Mouse (Mus musculus): Measurements from ENCODE around the gene Magi2. TPM values are rescaled to one million over a fixed set of nuclear protein-coding genes. Genes with fewer than 3 reads are reported as not detected.
A peak's percentile ranks its signal among the peaks of the same experiment; 100 is the strongest.
"Not testable (repeated sequence)": the region's sequence is repeated elsewhere in the genome, so short reads cannot be mapped to it uniquely, and the experiment has no call there.

Gene Magi2
- total RNA-seq, 2 experiments from 2014 or later = 0.08 to 0.91 TPM

DNA sequence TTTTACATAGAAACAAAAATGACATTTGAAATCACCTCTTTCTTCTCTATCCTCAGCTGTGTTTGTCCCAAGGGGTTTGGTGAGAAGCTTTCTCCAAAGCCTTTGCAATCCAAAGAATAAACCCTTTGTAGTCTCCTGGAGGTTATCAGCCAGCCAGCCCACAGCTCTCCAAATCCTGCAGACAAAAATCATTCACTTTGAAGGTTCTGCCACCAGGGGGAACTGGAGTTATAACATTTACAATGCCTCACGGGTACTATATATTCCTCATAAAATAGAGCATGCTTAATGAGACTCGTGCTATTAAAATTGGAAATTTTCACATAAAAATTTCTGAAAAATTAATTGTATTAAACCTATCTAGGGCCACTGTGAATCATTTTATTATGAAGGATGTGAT is 202.5 kb downstream of the Magi2 start:
- ATAC-seq (replicated peaks; ENCODE audit: poor library complexity) = peak; percentile 55

DNA sequence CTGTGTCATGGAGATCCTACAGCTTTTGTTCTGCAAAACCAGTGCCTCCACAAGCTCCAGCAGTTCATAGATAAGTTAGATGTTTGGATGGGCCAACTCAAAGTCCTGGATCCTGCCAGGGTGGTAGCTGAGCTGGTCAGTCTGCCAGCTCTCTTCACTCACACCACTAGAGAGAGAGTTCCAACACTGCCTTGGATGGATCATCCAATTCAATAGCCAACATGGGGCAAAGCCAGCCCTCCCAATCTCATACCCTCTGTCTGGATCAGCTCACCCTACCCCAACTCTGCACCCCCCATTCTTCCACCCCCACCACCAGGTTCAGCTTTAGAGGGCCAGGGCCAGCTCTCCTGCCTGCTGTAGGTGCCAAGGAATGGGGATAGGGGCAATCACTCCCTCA is 235.7 kb downstream of the Magi2 start:
- ATAC-seq (replicated peaks; ENCODE audit: poor library complexity) = no peak

DNA sequence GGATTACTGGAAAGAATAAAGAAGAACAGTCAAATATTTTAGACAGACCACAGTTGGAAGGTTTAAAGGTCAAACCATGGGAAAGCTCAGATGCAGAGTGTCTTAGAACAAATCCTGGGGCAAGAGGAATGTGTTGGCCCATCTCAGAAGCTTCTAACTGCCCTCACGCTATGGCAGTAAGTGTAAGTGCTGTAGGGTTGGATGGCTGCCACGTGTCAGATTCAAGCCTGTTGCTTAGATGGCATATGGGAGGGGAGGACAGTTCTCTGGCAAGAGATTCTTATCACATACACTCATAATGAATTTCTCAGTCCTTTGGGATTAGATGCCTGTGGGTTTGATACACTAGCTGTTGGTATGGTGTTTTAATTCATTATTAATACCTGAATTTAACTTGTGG is 238.5 kb downstream of the Magi2 start:
- no peak for ATAC-seq (replicated peaks; ENCODE audit: poor library complexity)

DNA sequence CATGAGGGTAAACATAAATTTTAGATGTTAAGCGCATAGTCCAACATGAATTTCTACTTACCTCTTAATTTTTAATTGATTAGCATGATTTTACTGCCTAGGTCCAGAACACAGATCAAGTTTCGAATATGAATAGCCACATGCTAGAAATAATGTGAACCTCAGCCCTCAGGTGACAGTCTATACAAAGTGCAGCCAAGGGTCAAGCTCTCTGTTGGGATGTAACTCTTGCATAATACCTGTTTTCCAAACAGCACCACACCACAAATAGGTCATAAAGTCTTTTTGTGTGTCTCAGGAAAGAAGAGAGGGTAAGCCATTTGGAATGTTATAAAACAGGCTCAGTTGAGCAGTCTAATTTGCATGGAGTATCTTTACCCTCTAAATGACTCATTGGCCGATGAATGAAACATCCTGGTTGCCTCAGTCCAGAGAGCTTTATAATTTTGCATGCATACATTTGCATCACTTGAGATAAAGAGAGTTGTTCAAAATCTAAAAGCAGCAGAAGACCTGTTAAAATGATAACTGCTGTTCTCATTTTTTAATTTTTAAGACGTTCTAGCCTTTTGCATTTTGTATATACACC is 246.1 kb downstream of the Magi2 start:
- no peak for ATAC-seq (replicated peaks; ENCODE audit: poor library complexity)

DNA sequence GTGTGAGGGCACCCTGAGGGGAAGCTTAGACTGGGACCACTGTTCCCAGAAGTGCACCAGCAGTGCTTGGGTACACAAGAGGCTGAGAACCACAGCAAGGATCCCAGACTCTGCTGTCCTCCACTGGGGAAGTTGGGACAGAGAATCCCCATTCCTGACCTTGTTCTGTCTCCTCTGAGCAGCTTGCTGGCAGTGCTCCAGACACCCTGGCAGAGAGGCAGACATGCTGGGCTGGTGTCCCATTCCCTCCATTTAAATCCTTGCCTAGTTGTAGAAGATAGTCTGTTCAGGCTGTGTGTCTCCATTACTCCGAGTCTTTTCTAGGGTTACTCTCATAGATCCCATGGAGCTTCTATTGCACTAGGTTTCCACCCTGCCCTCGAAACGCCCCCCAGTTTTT is 256.1 kb downstream of the Magi2 start:
- no peak for ATAC-seq (replicated peaks; ENCODE audit: poor library complexity)

DNA sequence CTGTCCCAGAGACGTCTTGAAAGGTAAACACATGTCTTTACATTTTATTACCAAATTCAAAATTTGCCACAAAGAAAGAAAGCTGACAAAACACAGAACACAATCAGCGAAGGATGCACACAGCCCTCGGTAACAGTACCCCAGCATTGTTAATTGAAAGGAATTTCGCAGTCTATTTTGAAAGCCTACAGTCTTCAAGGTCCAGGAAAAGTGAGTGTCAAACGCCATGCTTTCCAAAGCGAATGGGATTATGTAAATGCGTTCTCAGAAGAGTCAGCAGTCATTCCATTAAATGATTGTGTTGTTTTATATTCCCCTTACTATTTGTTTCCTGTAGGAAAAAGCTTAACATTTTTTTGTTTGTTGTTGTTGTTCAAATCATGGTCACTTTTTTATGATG is 261.1 kb downstream of the Magi2 start:
- no peak for ATAC-seq (replicated peaks; ENCODE audit: poor library complexity)

DNA sequence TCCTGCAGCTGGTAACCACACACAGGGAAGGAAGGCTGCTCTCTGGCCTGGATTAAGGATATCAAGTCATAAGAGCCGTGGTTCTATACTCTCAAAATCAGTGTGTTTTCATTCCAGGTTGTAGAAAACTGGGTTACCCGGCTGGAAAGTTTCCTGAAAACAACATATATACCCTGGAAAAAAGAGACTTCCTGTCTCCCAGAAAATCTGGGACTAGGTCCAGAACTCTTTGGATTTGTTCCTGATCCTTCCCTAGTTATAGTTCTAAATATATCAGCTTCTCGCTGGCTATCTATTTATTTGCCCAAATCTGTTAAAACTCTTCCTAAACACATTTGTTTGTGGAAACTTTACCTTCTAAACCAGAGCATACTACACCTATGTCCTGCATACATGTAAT is 274.2 kb downstream of the Magi2 start:
- no peak for ATAC-seq (replicated peaks; ENCODE audit: poor library complexity)

DNA sequence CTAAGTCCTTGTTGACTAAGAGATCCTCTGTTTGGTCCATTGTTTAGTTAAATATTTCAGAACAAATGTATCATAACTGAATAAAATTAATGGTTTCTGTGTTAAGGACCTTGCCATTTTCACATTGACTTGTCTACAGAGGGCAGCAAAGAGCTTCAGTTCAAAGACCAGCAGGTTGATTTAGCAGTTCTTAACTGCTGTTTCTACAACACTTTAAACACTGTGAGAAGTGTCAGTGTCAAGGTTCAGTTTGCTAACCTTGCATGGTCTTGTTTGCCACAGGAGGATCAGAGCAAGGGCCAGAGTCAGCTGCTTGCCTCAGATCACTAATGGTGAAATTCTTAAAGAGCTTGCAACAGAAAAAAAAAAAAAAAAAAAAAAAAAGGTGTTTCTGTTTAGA is 295.3 kb downstream of the Magi2 start:
- peak; percentile 69 for ATAC-seq (replicated peaks; ENCODE audit: poor library complexity)

DNA sequence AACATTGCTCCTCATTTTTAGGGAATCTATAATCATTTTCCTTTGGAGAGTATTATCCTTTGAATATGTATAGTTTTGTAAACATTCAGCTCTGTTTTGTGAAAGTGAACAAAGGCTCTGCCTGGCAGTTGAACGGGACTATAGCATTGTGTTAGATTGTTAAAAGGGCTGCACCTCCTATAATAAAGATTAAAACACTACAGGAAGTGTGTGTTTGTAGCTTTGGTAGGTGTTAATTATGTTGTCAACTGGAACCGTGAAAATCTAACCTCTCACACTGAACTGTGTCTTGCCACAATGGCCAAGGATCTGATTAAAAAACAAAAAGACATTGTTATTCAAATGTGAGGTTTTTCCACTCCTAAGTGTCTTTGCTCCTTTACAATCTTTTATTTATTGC is 312.5 kb downstream of the Magi2 start:
- ATAC-seq (replicated peaks; ENCODE audit: poor library complexity) = no peak

DNA sequence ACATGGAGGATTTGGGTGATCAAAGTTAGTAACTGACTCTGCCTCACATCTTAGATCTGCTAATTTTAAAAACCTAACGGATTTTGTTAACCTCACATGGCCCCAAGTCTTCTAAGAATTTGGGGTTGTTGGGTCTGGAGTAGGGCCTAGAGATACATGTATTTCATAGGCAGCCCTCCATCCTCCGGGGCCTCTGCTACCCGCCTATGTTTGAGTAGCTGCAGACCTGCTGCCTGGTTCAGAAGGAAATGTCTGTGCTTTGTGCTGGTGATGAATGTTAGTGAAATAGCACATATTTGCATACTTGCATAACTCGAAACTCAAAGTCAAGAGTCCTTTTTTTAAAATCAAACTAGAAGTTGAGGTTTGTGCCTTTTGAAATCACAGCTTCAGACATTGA is 319.6 kb downstream of the Magi2 start:
- ATAC-seq (replicated peaks; ENCODE audit: poor library complexity) = no peak

DNA sequence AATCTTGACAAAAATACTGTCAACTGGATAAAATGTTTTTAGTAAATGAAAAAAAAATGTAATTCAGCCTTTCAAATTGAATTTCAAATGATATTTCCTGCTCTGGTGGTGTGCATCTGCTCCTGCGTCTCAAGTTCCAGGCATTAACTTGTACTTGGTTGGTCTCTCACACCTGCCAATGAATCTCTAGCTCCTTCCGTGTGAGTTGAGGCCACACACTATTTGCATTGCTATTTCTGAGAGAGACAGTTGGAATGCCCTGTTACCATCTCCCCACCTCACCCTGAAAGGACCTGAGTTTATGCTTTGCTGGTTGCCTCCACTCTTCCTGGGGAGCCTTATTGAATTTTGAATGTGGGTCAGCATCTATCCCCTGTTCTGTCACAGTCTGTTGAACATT is 320.1 kb downstream of the Magi2 start:
- ATAC-seq (replicated peaks; ENCODE audit: poor library complexity) = no peak

DNA sequence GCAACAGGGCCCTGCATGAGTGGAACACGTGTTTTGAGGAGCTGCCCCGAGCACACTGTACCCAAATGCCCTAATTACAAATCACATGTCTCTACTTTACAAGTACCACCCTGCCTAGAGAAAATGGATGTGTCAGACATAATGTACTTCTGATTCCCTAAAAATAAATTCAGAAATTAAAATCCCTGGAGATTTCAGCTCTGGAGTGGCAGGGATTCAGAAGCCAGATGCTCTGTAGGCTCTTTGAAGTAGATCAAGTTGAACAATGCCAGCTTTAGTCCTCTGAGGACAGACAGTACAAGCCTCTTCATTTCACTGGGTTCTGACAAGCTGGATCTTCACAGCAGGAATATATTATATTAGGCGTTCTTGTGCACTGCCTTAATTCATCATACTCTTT is 326.7 kb downstream of the Magi2 start:
- ATAC-seq (replicated peaks; ENCODE audit: poor library complexity) = no peak

DNA sequence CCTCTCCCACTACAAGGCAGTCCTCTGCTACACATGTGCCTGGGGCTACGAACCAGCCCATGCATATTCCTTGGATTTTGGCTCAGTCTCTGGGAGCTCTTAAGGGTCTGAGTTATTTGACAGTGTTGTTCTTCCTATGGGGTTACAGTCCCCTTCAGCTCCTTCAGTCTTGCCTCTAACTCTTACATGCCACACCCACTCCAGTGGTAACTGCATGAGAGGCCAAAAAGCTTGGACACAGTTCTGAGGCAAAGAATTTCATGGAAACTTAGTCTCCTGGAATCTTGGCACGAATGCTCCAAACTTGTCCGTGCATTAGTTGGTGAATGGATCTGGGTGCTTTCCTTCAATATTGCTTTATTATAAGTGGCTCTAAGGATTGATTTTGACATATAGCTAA is 338.8 kb downstream of the Magi2 start:
- no peak for ATAC-seq (replicated peaks; ENCODE audit: poor library complexity)

DNA sequence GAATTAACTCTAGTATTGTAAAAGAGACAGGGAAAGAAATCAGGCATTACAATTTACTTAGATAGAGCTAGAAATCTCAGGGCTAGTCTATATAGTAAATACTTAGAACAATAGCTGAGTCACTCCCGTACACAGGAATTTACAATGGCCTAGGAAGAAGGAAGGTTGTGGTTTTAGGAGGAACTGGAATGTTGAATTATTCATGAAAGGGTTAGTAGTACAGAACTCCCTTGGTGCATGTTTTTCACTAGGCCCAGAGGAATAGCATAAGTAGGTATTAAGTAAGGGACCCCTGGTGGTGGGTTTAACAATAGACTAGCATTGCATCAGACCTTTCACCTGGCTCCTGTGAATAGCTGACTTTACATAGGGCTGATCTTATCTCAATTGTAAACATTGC is 339.3 kb downstream of the Magi2 start:
- ATAC-seq (replicated peaks; ENCODE audit: poor library complexity) = not testable (repeated sequence)

DNA sequence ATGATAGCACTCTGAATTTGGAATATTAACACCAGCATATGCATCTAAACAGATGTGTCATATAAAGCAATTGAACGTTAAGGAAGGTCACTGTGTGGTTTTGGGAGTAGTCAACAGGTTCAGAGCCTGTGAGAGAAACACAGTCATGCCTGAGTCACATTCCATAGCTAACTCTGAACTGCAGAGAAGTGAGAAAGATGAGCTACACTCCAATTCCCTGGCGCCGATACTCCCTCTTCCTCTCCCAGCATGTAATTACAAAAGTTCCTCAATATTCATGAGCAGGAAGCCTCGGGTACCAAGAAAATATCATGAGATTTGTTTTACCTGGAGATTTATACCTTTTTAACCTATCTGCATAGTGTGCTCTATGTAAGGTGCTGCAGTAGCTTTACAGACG is 380.9 kb downstream of the Magi2 start:
- no peak for ATAC-seq (replicated peaks; ENCODE audit: poor library complexity)

DNA sequence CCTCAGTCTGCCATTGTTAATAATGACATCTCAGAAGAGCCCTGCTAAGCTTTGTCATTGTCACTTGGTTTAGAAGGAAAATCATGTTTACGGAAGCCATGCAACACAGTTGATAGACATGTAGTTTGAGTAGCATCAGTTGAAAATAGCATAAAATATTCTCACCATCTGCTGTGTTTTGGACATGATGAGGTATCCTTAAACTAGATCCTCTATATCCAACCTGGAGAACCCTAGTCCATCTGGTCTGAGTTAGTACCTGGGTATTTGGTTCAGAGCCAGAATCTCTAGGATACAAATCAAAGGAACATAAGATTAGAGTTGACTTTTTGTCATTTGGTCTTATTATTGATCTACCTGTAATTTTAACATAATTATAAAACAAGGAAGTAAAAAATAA is 385.0 kb downstream of the Magi2 start:
- no peak for ATAC-seq (replicated peaks; ENCODE audit: poor library complexity)

DNA sequence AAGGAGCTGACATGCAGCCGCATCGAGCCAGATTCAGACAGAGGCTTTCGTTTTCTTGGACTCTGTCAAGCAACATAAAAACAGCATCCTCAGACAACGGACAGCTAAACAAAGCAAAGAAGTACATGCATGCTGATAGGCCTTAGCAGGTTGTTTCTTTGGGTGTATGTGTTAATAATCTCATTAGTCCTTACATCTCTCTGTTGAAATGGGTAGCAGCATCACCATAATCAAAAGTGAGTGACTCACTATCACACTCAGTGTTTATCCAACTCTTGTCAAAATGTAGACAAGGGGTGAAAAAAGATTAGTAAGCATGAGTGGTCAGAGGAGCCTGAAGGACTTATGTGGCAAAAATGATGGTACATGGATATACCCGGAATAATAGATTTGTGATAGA is 394.8 kb downstream of the Magi2 start:
- no peak for ATAC-seq (replicated peaks; ENCODE audit: poor library complexity)

DNA sequence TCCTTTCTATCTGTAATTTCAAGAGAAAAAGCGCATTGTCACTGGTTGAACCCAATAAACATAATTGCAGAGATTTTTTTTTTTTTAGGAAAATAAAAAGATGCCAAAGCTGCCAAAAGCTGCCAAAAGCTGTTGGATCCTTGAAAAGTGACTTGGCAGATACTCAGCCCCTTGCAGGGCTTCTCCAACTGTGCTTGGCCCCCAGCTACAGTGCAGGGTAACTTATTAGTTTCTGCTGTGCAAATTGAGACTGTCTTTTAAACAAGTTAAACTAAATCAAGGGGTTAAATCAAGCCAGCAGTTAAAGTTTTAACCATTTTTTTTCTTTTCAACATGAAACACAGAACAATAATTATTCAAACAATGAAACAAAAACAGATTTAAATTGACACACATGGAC is 407.1 kb downstream of the Magi2 start:
- no peak for ATAC-seq (replicated peaks; ENCODE audit: poor library complexity)

DNA sequence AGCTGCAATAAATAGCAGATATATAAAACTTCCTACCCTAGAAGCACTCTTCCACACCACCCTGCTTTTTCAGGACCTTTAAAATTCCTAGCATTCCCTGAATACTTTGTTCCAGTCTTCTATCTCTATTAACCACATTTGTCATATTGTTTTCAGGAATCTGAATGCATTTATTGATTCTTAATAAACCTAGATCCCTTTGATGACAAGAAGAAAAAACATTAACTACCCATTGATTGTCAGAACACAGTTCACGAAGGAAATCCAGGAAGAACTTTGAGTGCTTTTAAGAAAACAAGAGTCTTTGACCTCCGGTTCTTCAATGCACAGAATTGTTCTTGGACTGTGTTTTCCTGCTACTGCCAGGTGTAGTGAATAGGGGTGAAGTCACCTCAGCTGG is 411.0 kb downstream of the Magi2 start:
- no peak for ATAC-seq (replicated peaks; ENCODE audit: poor library complexity)

DNA sequence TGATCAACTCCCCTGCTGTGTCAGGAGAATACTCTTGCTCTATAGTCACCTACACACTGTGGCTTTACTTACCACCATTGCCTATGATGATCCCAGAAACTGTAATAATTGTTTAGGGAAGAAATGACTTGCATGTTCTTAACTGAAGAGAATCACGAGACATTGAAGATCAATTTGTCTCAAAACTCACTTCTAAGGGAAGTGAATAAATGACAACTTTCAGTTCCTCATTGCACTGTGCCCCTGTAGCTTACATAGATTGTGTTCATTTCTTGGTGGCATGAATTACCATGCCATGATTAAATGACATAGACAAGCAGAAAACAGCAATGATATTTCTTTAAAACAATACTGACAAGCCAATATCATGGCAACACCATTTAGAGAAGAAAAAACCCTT is 429.1 kb downstream of the Magi2 start:
- ATAC-seq (replicated peaks; ENCODE audit: poor library complexity) = peak; percentile 26; the same call in 1 of the 2 replicates

DNA sequence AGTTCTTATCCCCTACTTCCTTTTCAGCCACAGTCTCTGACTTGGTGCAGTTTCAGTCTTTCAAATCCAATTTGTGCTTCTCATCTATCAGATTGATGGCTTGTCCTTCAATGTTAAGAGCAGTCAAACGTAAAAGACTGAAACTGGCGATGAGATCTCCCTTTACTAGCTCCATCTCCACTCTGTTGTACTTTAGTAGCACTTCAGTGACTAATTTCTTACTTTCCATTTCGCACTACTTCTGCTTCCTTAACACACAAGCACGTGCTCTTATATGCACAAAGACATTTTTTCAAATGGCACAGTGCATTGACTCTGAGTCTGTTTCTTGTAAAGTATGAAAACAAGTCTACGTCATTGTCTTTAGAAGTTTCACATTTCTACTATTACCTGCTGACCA is 439.6 kb downstream of the Magi2 start:
- ATAC-seq (replicated peaks; ENCODE audit: poor library complexity) = no peak

DNA sequence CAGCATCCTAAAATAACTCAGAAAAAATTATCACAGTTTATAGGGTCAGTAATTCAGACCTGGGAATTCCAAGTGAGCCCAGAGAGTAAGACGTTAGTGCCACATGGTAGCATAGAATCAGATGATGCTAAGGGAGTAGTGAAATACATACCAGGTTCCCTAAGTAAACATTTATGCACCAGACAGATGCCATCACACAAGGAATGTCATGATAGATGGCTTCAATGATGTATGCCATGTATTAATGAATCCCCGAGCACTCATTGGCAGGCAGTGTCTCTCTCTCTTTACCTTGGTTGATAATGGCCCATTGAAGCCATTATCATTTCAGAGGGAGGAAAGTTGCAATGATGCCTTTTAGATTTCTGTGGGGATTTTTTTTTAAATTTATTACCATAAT is 490.5 kb downstream of the Magi2 start:
- ATAC-seq (replicated peaks; ENCODE audit: poor library complexity) = no peak

DNA sequence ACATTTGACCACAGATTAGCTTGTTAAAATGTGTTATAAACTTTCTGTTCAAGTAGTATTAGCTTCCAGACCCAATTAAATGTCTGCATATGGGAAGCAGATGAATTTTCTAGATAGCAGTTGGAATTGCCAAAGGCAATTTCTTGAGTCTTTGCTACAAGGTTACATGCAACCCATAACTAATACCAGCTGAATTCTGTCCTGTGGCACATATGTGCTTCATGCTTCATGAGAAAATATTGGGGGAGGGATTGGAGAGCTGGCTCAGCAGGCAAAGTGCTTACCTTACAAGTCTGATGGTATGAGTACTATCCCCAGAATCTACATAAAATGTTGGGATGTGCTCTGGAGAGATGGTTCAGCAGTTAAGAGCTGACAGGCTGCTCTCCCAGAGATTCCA is 499.4 kb downstream of the Magi2 start:
- ATAC-seq (replicated peaks; ENCODE audit: poor library complexity) = no peak

DNA sequence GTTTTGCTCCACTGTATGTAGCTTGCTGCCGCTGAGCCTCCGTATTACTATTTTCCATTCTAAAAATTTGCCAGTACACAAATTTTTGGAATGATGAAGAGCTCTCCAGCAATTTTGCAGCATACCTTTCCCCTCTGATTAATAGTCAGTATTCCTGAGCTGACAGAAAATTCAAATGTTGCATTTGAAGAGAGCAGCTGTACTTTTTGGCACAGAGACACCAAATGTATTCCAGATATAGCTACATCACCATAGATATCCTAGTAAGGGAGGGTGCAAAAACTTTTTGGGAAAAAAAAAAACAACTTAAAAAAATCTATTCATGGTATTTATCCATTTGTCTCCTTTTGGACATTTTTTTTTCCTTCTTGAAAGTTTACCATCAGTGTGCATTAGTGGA is 518.5 kb downstream of the Magi2 start:
- ATAC-seq (replicated peaks; ENCODE audit: poor library complexity) = no peak

Measured in megakaryocyte progenitor cell, adult 5-6 weeks (primary cell).